19 mouse cellular contexts compared by ENCODE assay signal in the genomic region with DNA sequence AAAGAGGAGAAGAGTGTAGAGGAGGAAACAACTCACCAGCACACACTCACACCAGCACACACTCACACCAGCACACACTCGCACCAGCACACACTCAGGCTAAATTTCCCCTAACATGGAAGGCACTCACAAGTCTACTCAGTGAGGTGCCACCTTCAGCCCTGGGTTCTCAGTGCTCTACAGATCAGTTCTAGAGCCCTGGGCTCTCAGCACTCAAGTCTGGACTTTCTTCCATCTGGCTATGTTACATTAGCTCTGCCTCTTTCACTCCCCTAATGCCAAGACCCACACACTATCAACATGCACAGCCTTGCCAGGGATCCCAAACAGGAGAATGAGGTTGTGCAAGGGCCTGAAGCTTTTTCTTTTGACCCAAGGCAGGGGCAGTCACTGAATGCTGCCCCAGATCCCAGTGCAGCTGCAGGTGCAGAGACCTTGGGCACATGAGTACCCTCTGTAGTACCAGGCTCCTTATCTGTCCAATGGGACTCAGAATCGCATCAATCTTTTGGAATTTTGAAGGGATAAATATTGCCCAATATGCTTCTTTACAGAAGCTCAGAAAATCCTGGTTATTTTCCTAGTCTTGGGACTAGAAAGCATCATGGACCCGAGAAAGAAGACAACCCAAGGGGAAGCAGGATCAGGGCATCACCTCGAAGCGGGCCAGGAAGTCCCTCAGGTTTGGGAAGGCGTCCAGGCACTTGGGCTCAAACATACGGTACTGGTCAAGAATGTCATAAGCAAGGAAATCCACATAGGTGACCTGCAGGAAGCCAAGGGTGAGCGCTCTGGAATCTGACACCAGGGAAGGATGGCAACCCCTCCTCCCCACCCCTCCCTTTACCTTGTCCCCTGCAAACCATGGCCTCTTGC. TPM values are rescaled to one million over a fixed set of nuclear protein-coding genes. Genes with fewer than 3 reads are reported as not detected.
DNase-seq lines count a peak whose midpoint lies in the region; ATAC-seq and TF ChIP-seq lines count a peak whose summit lies in the region.
"Had no signal": no experiment of that assay in that cellular context is flagged by ENCODE, and none has a peak within 500 bp of the region (broad histone marks: within the 10 kb centered on the region; RNA-seq: fewer than 3 reads in every experiment).

No protein-coding gene starts in this region.

- peak; percentile 37 to 42 for DNase-seq in heart, adult 2 months
- no peak for DNase-seq in heart, adult 18-20 months
- DNase-seq in lung, postnatal 0 days (ENCODE audit: low spot score) = peak; percentile 9
- no peak for DNase-seq in lung, postnatal 25 days (ENCODE audit: low spot score)
- no peak for DNase-seq in heart, postnatal 10 days
- DNase-seq in ovary, adult 18-20 months (ENCODE audit: low spot score) = no peak
- DNase-seq: cerebellum, adult 8-10 months; layer of hippocampus, postnatal 36 days; lung, postnatal 36 days; midbrain, embryonic 14.5 days had no signal

- H3K9ac ChIP-seq in heart, adult 2 months (ENCODE audit: low read depth, low read length) = peak overlapping the region; percentile 9; the same call in 1 of the 2 replicates
- H3K9ac ChIP-seq in lung, postnatal 0 days (replicated peaks; ENCODE audit: low read depth) = no peak overlapping the region
- no peak overlapping the region for H3K9ac ChIP-seq in liver, embryonic 15.5 days
- H3K9ac ChIP-seq: limb, embryonic 12.5 days had no signal

- no peak for TF ChIP-seq CTCF in heart, adult 2 months (IDR thresholded peaks at IDR 0.05)
- TF ChIP-seq CTCF in lung, postnatal 0 days (IDR thresholded peaks at IDR 0.05) = no peak

- H3K4me2 ChIP-seq in lung, postnatal 0 days (replicated peaks; ENCODE audit: low read depth, low read length) = no peak overlapping the region
- peak overlapping the region; percentile 39 for H3K4me2 ChIP-seq in liver, embryonic 15.5 days
- H3K4me2 ChIP-seq: limb, embryonic 12.5 days had no signal

- intact Hi-C loops in heart, adult 2 months (cut with DNase I) = loop anchor here (10.0 kb wide), 1 partner anchor 250 kb away; the partner anchor contains the start of gene Csf1
- intact Hi-C loops in heart, postnatal 10 days (cut with DNase I) = no loop called here

- H3K36me3 ChIP-seq in heart, adult 2 months (ENCODE audit: control insufficient read depth, insufficient read depth, low read length) = peaks cover 12% of the 10 kb centered on the region; the same call in 1 of the 2 replicates
- no peaks in the 10 kb centered on the region for H3K36me3 ChIP-seq in lung, postnatal 0 days (ENCODE audit: insufficient read depth, low read length)
- no peaks in the 10 kb centered on the region for H3K36me3 ChIP-seq in liver, embryonic 15.5 days (replicated peaks)
- H3K36me3 ChIP-seq: limb, embryonic 12.5 days had no signal

- peak overlapping the region; percentile 81 for H3K27ac ChIP-seq in heart, adult 2 months
- no peak overlapping the region for H3K27ac ChIP-seq in lung, postnatal 0 days (ENCODE audit: low read length)
- peak overlapping the region; percentile 48 for H3K27ac ChIP-seq in liver, embryonic 15.5 days (replicated peaks)
- H3K27ac ChIP-seq: limb, embryonic 12.5 days had no signal

- no peak overlapping the region for H3K4me3 ChIP-seq in heart, adult 2 months
- H3K4me3 ChIP-seq in lung, postnatal 0 days (ENCODE audit: low read depth, low read length) = no peak overlapping the region
- no peak overlapping the region for H3K4me3 ChIP-seq in liver, embryonic 15.5 days (replicated peaks)
- H3K4me3 ChIP-seq: erythroblast, embryonic 14.5 days; limb, embryonic 12.5 days had no signal

- no peak for TF ChIP-seq POLR2A in heart, adult 2 months (IDR thresholded peaks at IDR 0.05; ENCODE audit: insufficient read depth, low read depth, low read length)

- TF ChIP-seq EP300 in heart, adult 2 months (IDR thresholded peaks at IDR 0.05; ENCODE audit: insufficient read depth, low read depth, low read length) = no peak
- TF ChIP-seq EP300 in lung, postnatal 0 days (IDR thresholded peaks at IDR 0.05) = no peak

- WGBS in heart, adult 2 months = 65% methylated on average over 8 of the region's 8 CpGs
- WGBS in lung, postnatal 0 days = 82% methylated on average over 7 of the region's 8 CpGs
- 64% methylated on average over 7 of the region's 8 CpGs for WGBS in liver, embryonic 15.5 days (ENCODE audit: insufficient replicate concordance)

- no peaks in the 10 kb centered on the region for H3K27me3 ChIP-seq in heart, adult 2 months (ENCODE audit: control insufficient read depth, insufficient read depth, low read length)
- H3K27me3 ChIP-seq in lung, postnatal 0 days (replicated peaks; ENCODE audit: insufficient read depth, low read length) = no peaks in the 10 kb centered on the region
- H3K27me3 ChIP-seq in liver, embryonic 15.5 days = no peaks in the 10 kb centered on the region
- H3K27me3 ChIP-seq: limb, embryonic 12.5 days had no signal

- peaks cover 21% of the 10 kb centered on the region for H3K4me1 ChIP-seq in heart, adult 2 months (ENCODE audit: control insufficient read depth, insufficient read depth, low read length)
- 0 out of 2 replicates have a peak, but pooled peaks cover 8% of the 10 kb centered on the region for H3K4me1 ChIP-seq in lung, postnatal 0 days (ENCODE audit: insufficient read depth, low read depth, low read length)
- H3K4me1 ChIP-seq in liver, embryonic 15.5 days (replicated peaks) = peaks cover 32% of the 10 kb centered on the region

- no peaks in the 10 kb centered on the region for H3K9me3 ChIP-seq in lung, postnatal 0 days (ENCODE audit: low read length)
- H3K9me3 ChIP-seq in liver, embryonic 15.5 days (replicated peaks) = no peaks in the 10 kb centered on the region
- H3K9me3 ChIP-seq: limb, embryonic 12.5 days had no signal

- H3K79me2 ChIP-seq in heart, adult 2 months (replicated peaks; ENCODE audit: control insufficient read depth, insufficient read depth, low read length) = no peaks in the 10 kb centered on the region

- ATAC-seq in lung, postnatal 0 days = no peak
- no peak for ATAC-seq in liver, embryonic 15.5 days (ENCODE audit: insufficient read depth)
- no peak for ATAC-seq in frontal cortex, adult (ENCODE audit: low TSS enrichment)

RNA-seq across cellular contexts. Expression of gene Gstm1, which starts 3.4 kb away (rescaled TPM):
- total RNA-seq in heart, adult 2 months (2021) = 100 to 1,000 TPM; 334 to 410 TPM
- polyA plus RNA-seq in heart, adult 2 months (2012; rRNA removed) = 602 and 658 TPM in 2 replicates
- 100 to 1,000 TPM; 296 to 418 TPM for total RNA-seq in heart, adult 18-20 months (2021)
- 230 and 249 TPM in 2 replicates for polyA plus RNA-seq in lung, postnatal 0 days (2015; fragmentation: Nextera tagmentation; extraction: Ambion mirVana)
- 415 and 453 TPM in 2 replicates for polyA plus RNA-seq in liver, embryonic 15.5 days (2015; fragmentation: Nextera tagmentation; extraction: Ambion mirVana)
- 10 to 100 TPM; 61.4 to 76.3 TPM for total RNA-seq in heart, postnatal 10 days (2021)

RNA-seq across cellular contexts. Expression of gene Gstm2, which starts 28.1 kb away (rescaled TPM):
- total RNA-seq in heart, adult 2 months (2021) = 100 to 1,000 TPM; 214 to 222 TPM
- 169 and 280 TPM in 2 replicates for polyA plus RNA-seq in heart, adult 2 months (2012; rRNA removed)
- total RNA-seq in heart, adult 18-20 months (2021) = 100 to 1,000 TPM; 204 to 244 TPM
- polyA plus RNA-seq in lung, postnatal 0 days (2015; fragmentation: Nextera tagmentation; extraction: Ambion mirVana) = 129 and 132 TPM in 2 replicates
- 6.3 and 7.1 TPM in 2 replicates for polyA plus RNA-seq in liver, embryonic 15.5 days (2015; fragmentation: Nextera tagmentation; extraction: Ambion mirVana)
- 10 to 100 TPM; 44.3 to 45.6 TPM for total RNA-seq in heart, postnatal 10 days (2021)
- total RNA-seq: MEL had no signal
- polyA plus RNA-seq: erythroblast, embryonic 14.5 days had no signal

RNA-seq across cellular contexts. Expression of gene Gstm4, which starts 30.4 kb away (rescaled TPM):
- total RNA-seq in heart, adult 2 months (2021) = 10 to 100 TPM; 11.7 to 11.9 TPM
- polyA plus RNA-seq in heart, adult 2 months (2012; rRNA removed) = 17.1 and 24.6 TPM in 2 replicates
- total RNA-seq in heart, adult 18-20 months (2021) = 10 to 100 TPM; 12.8 to 15.6 TPM
- polyA plus RNA-seq in lung, postnatal 0 days (2015; fragmentation: Nextera tagmentation; extraction: Ambion mirVana) = 11.2 and 13.4 TPM in 2 replicates
- polyA plus RNA-seq in liver, embryonic 15.5 days (2015; fragmentation: Nextera tagmentation; extraction: Ambion mirVana) = 18.5 and 19.1 TPM in 2 replicates
- total RNA-seq in heart, postnatal 10 days (2021) = 10 to 100 TPM; 11.1 to 13.3 TPM

RNA-seq across cellular contexts. Expression of gene Gstm3, which starts 45.3 kb away (rescaled TPM):
- not detected for total RNA-seq in heart, adult 2 months (2021)
- 0.08 TPM in 1 of 2 replicates, not detected in the other for polyA plus RNA-seq in heart, adult 2 months (2012; rRNA removed)
- not detected for total RNA-seq in heart, adult 18-20 months (2021)
- 0.27 and 0.40 TPM in 2 replicates for polyA plus RNA-seq in lung, postnatal 0 days (2015; fragmentation: Nextera tagmentation; extraction: Ambion mirVana)
- 14.9 and 15.4 TPM in 2 replicates for polyA plus RNA-seq in liver, embryonic 15.5 days (2015; fragmentation: Nextera tagmentation; extraction: Ambion mirVana)
- total RNA-seq in heart, postnatal 10 days (2021) = not detected
- total RNA-seq: heart, adult 8-10 months; hematopoietic stem cell, adult 5-6 weeks; layer of hippocampus, postnatal 36 days; MEL had no signal
- polyA plus RNA-seq: brain, embryonic 14.5 days; frontal cortex, adult 2 months; limb, embryonic 12.5 days; midbrain, embryonic 14.5 days had no signal

Comparison
In these comparisons a context has a peak if more than half of its experiments do, and no peak if none do; other contexts are left out.
1. DNase-seq: peak in heart, adult 2 months (2 of 2) and lung, postnatal 0 days (single experiment); none in heart, adult 18-20 months (0 of 2), lung, postnatal 25 days (single experiment), heart, postnatal 10 days (0 of 2) and ovary, adult 18-20 months (single experiment).
2. RNA of gene Gstm2, which starts 28.1 kb away (total RNA-seq): 204 to 244 TPM in heart, adult 18-20 months and 214 to 222 TPM in heart, adult 2 months; 44.3 to 45.6 TPM in heart, postnatal 10 days; every median in the first group is over 4 times any median in the second.